Mouse (Mus musculus) skeletal muscle tissue, adult 2 months (tissue): ENCODE measurements around the gene Gm10112.

Source experiments
- DNase-seq: peaks from one replicate; pipeline ENCODE4 v3.0.0-alpha.2; 2012; ENCODE audit warnings: low read depth, low spot score

Gm10112 gene

DNA sequence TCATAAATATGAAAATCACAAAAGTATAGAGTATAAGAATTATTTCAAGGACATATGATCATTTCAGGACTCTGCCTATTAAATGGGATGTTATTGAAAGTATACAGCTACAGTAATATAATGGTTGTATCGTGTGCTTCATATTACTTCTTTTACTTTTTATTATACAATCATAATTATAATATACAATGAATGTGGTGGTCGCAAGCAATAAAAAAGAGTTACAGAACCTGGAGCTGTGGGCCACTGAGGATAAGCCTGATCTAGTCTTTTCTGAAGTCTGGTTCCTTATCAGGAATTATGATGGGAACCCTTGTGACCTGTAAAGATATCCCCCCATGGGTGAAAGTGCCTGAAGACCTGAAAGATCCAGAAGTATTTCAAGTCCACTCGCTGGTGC, at the start of gene Gm10112:
Gene Gm10112, plus strand, starts transcription at position 301 of the 400 bp plus-strand sequence.
- no peak for DNase-seq

GRCm38 (mm10) chrX:111189574-111189973, 21.4 kb downstream of the Gm10112 start:
- DNase-seq = no peak

GRCm38 (mm10) chrX:111196376-111196775, 28.2 kb downstream of the Gm10112 start:
- DNase-seq = no peak

DNA sequence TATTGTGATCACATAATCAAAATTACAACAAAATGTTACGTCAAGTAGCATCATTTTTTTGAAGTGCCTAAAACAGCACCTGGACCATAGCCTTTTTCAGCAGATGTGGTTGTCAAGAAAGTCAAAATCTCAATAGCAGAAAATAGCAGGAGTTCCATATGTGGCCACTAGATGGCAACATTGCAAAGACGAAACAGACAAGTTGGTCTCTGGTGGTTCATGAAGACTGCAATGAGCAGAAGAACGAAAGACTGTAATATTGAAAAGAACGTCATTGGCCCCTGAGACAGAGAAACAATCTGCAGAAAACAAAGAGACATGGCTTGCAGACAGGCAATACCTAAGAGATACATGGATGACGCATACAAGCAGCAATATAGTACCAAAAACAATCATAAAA, 42.1 kb downstream of the Gm10112 start:
- DNase-seq = peak; percentile 2
